Mouse (Mus musculus): ENCODE data around the gene Syne1. TPM values are rescaled to one million over a fixed set of nuclear protein-coding genes. Genes with fewer than 3 reads are reported as not detected.

The Syne1 gene
- polyA plus RNA-seq, 1 experiment = 19.0 TPM

DNA sequence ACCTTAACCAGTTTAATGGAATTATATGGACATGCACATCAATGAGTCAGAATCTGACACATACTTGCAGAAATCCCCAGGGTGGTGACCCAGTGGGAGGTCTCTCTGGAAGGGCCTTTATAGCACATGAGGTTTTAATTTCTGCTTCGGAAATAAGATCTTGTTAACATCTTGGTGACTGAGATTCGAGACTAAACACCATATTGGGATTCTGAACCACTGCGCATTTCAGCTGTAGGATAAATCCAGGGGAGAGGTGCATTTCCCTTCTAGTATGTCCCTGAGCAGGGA lies 480.4 kb downstream of the Syne1 start:
- Histone ChIP-seq H3K36me3 (ENCODE audit: control insufficient read depth, insufficient read depth) (peaks cover 19% of the 10 kb centered on the region), H3K79me2 (ENCODE audit: control insufficient read depth, insufficient read depth) (peaks cover 13% of the 10 kb centered on the region), H3K27me3 (ENCODE audit: control insufficient read depth, insufficient read depth, insufficient read length) (no peaks in the 10 kb centered on the region), H3K4me2 (ENCODE audit: low read depth) (peak overlapping the region; percentile 59), H3ac (ENCODE audit: control insufficient read depth, insufficient read length) (no peak overlapping the region), H3K4me3 (no peak overlapping the region)
- TF ChIP-seq E2F4 (IDR thresholded peaks at IDR 0.05; ENCODE audit: insufficient read depth) (no peak), SRF (IDR thresholded peaks at IDR 0.05; ENCODE audit: control insufficient read depth, insufficient read length, low read depth) (peak; percentile 10)

GRCm38 (mm10) chr10:5070168-5070940 lies 480.9 kb downstream of the Syne1 start:
- peaks cover 13% of the 10 kb centered on the region for H3K79me2 ChIP-seq (ENCODE audit: control insufficient read depth, insufficient read depth)
- H3ac ChIP-seq (ENCODE audit: control insufficient read depth, insufficient read length) = no peak overlapping the region
- H3K4me3 ChIP-seq = no peak overlapping the region
- H3K36me3 ChIP-seq (ENCODE audit: control insufficient read depth, insufficient read depth) = peaks cover 14% of the 10 kb centered on the region
- TF ChIP-seq MYOG (IDR thresholded peaks at IDR 0.05; ENCODE audit: control insufficient read depth in 1 of 3, insufficient read depth in 1 of 3, insufficient read length in 2 of 3, low read depth in 2 of 3) (peak in 2 of 3 experiments; percentile 42 to 51), MYOD1 (IDR thresholded peaks at IDR 0.05; ENCODE audit: control insufficient read depth in 1 of 3, insufficient read length in 2 of 3, low read depth in 2 of 3) (peak; percentile 72 to 77 (median 76)), POLR2AphosphoS2 (IDR thresholded peaks at IDR 0.05; ENCODE audit: insufficient read length, low read depth) (no peak)
- peak overlapping the region; percentile 59 for H3K4me2 ChIP-seq (ENCODE audit: low read depth)
- H3K27me3 ChIP-seq (ENCODE audit: control insufficient read depth, insufficient read depth, insufficient read length) = no peaks in the 10 kb centered on the region

DNA sequence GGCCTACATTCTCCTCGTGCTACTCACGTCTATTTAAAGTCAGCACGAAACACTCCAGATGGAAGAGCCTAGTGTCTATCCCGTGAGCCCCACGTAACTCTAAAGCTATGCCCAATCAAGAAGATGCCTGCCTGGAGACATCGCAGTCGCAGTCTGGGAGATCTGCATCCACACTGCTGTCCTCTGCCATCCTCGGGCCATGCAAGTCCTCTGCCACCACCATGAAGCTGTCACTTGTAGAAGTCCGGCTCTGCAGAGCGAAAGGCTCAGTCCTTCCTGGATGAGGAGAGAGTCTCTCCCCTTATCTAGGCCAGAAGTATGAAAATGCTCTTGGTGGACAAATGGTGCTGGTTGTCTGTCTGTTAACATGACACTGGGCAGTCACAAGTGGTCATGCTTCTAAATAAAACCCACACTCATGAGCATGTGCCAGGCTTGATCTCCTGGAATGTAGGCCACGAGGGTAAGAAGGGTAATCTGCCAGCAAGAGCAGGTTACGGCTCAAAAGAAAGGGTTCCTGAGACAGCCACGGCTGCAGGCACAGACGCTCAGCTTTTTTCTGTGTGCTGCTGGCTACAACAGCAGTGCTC lies 482.5 kb downstream of the Syne1 start, which contains the start of gene Gm10097:
Gene Gm10097, plus strand, starts transcription at position 517 of the 590 bp plus-strand sequence.
- TF ChIP-seq POLR2A (IDR thresholded peaks at IDR 0.05; ENCODE audit: insufficient read length, low read depth) (no peak), E2F4 (IDR thresholded peaks at IDR 0.05; ENCODE audit: insufficient read depth) (no peak), USF1 (IDR thresholded peaks at IDR 0.05; ENCODE audit: low read depth) (peak; percentile 31), MYOG (IDR thresholded peaks at IDR 0.05; ENCODE audit: control insufficient read depth in 1 of 3, insufficient read depth in 1 of 3, insufficient read length in 2 of 3, low read depth in 2 of 3) (peak in 1 of 3 experiments; percentile 65), REST (IDR thresholded peaks at IDR 0.05; ENCODE audit: insufficient read depth, insufficient read length) (no peak), TCF12 (IDR thresholded peaks at IDR 0.05; ENCODE audit: insufficient read depth, poor library complexity, severe bottlenecking) (no peak), MYOD1 (IDR thresholded peaks at IDR 0.05; ENCODE audit: control insufficient read depth in 1 of 3, insufficient read length in 2 of 3, low read depth in 2 of 3) (peak in 2 of 3 experiments; percentile 27 to 67)
- Histone ChIP-seq H3K36me3 (ENCODE audit: control insufficient read depth, insufficient read depth) (peaks cover 9% of the 10 kb centered on the region), H3K4me2 (ENCODE audit: low read depth) (peak within 1 kb of the TSS; percentile 59), H3K4me3 (peak within 1 kb of the TSS; percentile 16), H3K27me3 (ENCODE audit: control insufficient read depth, insufficient read depth, insufficient read length) (no peaks in the 10 kb centered on the region), H3K79me2 (ENCODE audit: control insufficient read depth, insufficient read depth) (peaks cover 18% of the 10 kb centered on the region), H3ac (ENCODE audit: control insufficient read depth, insufficient read length) (no peak within 1 kb of the TSS)

- H3K4me2 ChIP-seq (ENCODE audit: low read depth) = peak overlapping the region; percentile 59
- TF ChIP-seq CEBPB (IDR thresholded peaks at IDR 0.05; ENCODE audit: insufficient read depth, poor library complexity, severe bottlenecking) (no peak), MYOG (IDR thresholded peaks at IDR 0.05; ENCODE audit: control insufficient read depth in 1 of 3, insufficient read depth in 1 of 3, insufficient read length in 2 of 3, low read depth in 2 of 3) (no peak), POLR2A (IDR thresholded peaks at IDR 0.05; ENCODE audit: insufficient read length, low read depth) (no peak), E2F4 (IDR thresholded peaks at IDR 0.05; ENCODE audit: insufficient read depth) (no peak)
- no peaks in the 10 kb centered on the region for H3K36me3 ChIP-seq (ENCODE audit: control insufficient read depth, insufficient read depth)
- H3ac ChIP-seq (ENCODE audit: control insufficient read depth, insufficient read length) = no peak overlapping the region
- H3K79me2 ChIP-seq (ENCODE audit: control insufficient read depth, insufficient read depth) = peaks cover 18% of the 10 kb centered on the region
- H3K4me3 ChIP-seq = peak overlapping the region; percentile 16
- H3K27me3 ChIP-seq (ENCODE audit: control insufficient read depth, insufficient read depth, insufficient read length) = no peaks in the 10 kb centered on the region
These were observed 484.2 kb downstream of the Syne1 start for GRCm38 (mm10) chr10:5067113-5067512.

- Histone ChIP-seq H3K4me3 (no peak overlapping the region), H3K36me3 (ENCODE audit: control insufficient read depth, insufficient read depth) (peaks cover 23% of the 10 kb centered on the region), H3ac (ENCODE audit: control insufficient read depth, insufficient read length) (no peak overlapping the region), H3K4me2 (ENCODE audit: low read depth) (no peak overlapping the region), H3K27me3 (ENCODE audit: control insufficient read depth, insufficient read depth, insufficient read length) (no peaks in the 10 kb centered on the region), H3K79me2 (ENCODE audit: control insufficient read depth, insufficient read depth) (peaks cover 5% of the 10 kb centered on the region)
- TF ChIP-seq MYOG (IDR thresholded peaks at IDR 0.05; ENCODE audit: control insufficient read depth in 1 of 3, insufficient read depth in 1 of 3, insufficient read length in 2 of 3, low read depth in 2 of 3) (no peak), MAX (IDR thresholded peaks at IDR 0.05; ENCODE audit: low read depth) (no peak), POLR2AphosphoS2 (IDR thresholded peaks at IDR 0.05; ENCODE audit: insufficient read length, low read depth) (no peak), SRF (IDR thresholded peaks at IDR 0.05; ENCODE audit: control insufficient read depth, insufficient read length, low read depth) (no peak), USF1 (IDR thresholded peaks at IDR 0.05; ENCODE audit: low read depth) (no peak), POLR2A (IDR thresholded peaks at IDR 0.05; ENCODE audit: insufficient read length, low read depth) (no peak), TCF3 (IDR thresholded peaks at IDR 0.05; ENCODE audit: insufficient read length, low read depth) (no peak), E2F4 (IDR thresholded peaks at IDR 0.05; ENCODE audit: insufficient read depth) (no peak), CEBPB (IDR thresholded peaks at IDR 0.05; ENCODE audit: insufficient read depth, poor library complexity, severe bottlenecking) (no peak), MYOD1 (IDR thresholded peaks at IDR 0.05; ENCODE audit: control insufficient read depth in 1 of 3, insufficient read length in 2 of 3, low read depth in 2 of 3) (no peak), REST (IDR thresholded peaks at IDR 0.05; ENCODE audit: insufficient read depth, insufficient read length) (no peak), TCF12 (IDR thresholded peaks at IDR 0.05; ENCODE audit: insufficient read depth, poor library complexity, severe bottlenecking) (no peak)
These were observed 491.3 kb downstream of the Syne1 start for GRCm38 (mm10) chr10:5059983-5060382.

All from myocyte (in vitro differentiated cells).